Mouse (Mus musculus) stomach, postnatal 0 days (tissue): ENCODE results near the gene Gnai2. TPM values are rescaled to one million over a fixed set of nuclear protein-coding genes. Genes with fewer than 3 reads are reported as not detected.

ENCODE experiments used
- ATAC-seq: fragments of 200-750 bp; cut with Nextera tagmentation; 2 replicates; pipeline ENCODE4 v1.8.0; 2017; ENCODE audit not compliant: low FRiP score, low TSS enrichment
- DNase-seq: peaks from one replicate; pipeline ENCODE4 v3.0.0-alpha.2; 2016; ENCODE audit warnings: low spot score
- H3K27ac ChIP-seq: fragments of 300-500 bp; sonication (generic); replicated peaks from 2 replicates; pipeline ENCODE4 v1.5.1; 2014; ENCODE audit warnings: mild to moderate bottlenecking, control low read depth
- H3K27me3 ChIP-seq: fragments of 300-500 bp; sonication (generic); 2 replicates; pipeline ENCODE4 v1.6.1; 2014; ENCODE audit warnings: low read length; ENCODE audit not compliant: control insufficient read depth, insufficient read depth
- H3K36me3 ChIP-seq: fragments of 300-500 bp; sonication (generic); 2 replicates; pipeline ENCODE4 v1.6.1; 2014; ENCODE audit warnings: low read length, mixed read lengths; ENCODE audit not compliant: control insufficient read depth, insufficient read depth
- H3K4me1 ChIP-seq: fragments of 300-500 bp; sonication (generic); replicated peaks from 2 replicates; pipeline ENCODE4 v1.6.1; 2014; ENCODE audit warnings: antibody characterized with exemption; ENCODE audit not compliant: control insufficient read depth, insufficient read depth
- H3K4me2 ChIP-seq: fragments of 300-500 bp; sonication (generic); replicated peaks from 2 replicates; pipeline ENCODE4 v1.6.1; 2014; ENCODE audit warnings: low read depth, mild to moderate bottlenecking, control low read depth, moderate library complexity
- H3K4me3 ChIP-seq: fragments of 300-500 bp; sonication (generic); 2 replicates; pipeline ENCODE4 v1.5.1; 2014; ENCODE audit warnings: low read depth, low read length, control low read depth
- H3K9ac ChIP-seq: fragments of 300-500 bp; sonication (generic); 2 replicates; pipeline ENCODE4 v1.6.1; 2014; ENCODE audit warnings: mild to moderate bottlenecking, low read length, control low read depth, mixed read lengths
- H3K9me3 ChIP-seq: fragments of 300-500 bp; sonication (generic); 2 replicates; pipeline ENCODE4 v1.6.1; 2016; ENCODE audit warnings: low read length; ENCODE audit not compliant: control insufficient read depth
- CTCF ChIP-seq: IDR thresholded peaks from 2 replicates; pipeline ENCODE4 v1.5.1; 2016; ENCODE audit warnings: antibody characterized with exemption, low read depth, mild to moderate bottlenecking, moderate library complexity
- EP300 ChIP-seq: optimal IDR thresholded peaks from 2 replicates; pipeline ENCODE3; 2016; ENCODE audit warnings: antibody characterized with exemption
- WGBS: fragments of 180-500 bp; shearing (Covaris S2); extraction: QIAGEN DNeasy Blood & Tissue Kit; methylation state at CpG from one replicate; pipeline ENCODE4 v1.1.7; 2014; 5-methylcytosine and 5-hydroxymethylcytosine counted together
- polyA plus RNA-seq: library from polyadenylated mRNA; unstranded; fragments of >200 nt; fragmentation: Nextera tagmentation; extraction: Ambion mirVana; gene quantifications from 2 replicates; pipeline ENCODE4 v1.2.1, GENCODE M21; 2015

The Gnai2 gene
- polyA plus RNA-seq, 1 experiment from 2014 or later = 189 TPM

DNA sequence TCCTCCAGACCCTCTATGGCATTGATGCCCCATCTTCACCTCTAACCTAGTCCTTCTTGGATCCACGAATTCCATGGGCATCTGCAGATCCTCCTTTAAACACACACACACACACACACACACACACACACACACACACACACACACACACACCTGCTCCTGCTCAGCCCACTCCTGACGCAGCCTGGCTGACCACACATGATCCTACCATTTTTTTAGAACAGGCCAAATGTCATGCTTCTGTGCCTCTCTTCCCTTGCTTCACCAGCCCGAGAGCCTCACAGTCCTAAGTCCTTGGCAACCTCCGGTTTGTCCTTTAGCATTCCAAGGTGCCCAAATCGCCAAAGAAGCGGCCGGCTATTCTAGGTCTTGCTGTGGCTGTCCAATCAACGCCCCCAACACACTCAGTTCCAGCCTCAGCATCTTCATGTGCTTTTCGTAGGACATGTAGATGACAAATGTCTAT lies 34.3 kb upstream of the Gnai2 start, which contains the start of gene Slc38a3:
TSS of gene Slc38a3 (minus strand) at position 51 of the 466 bp plus-strand sequence.
- Histone ChIP-seq H3K27ac (no peak within 1 kb of the TSS), H3K4me2 (no peak within 1 kb of the TSS), H3K4me1 (peaks cover 5% of the 10 kb centered on the region), H3K9me3 (no peaks in the 10 kb centered on the region), H3K9ac (no peak within 1 kb of the TSS), H3K27me3 (no peaks in the 10 kb centered on the region; the same call in 1 of the 2 replicates), H3K4me3 (no peak within 1 kb of the TSS), H3K36me3 (no peaks in the 10 kb centered on the region)
- no peak for TF ChIP-seq EP300
- TF ChIP-seq CTCF = no peak
- ATAC-seq (no peak), DNase-seq (no peak)
- 78% methylated on average over 9 of the region's 9 CpGs for WGBS

DNA sequence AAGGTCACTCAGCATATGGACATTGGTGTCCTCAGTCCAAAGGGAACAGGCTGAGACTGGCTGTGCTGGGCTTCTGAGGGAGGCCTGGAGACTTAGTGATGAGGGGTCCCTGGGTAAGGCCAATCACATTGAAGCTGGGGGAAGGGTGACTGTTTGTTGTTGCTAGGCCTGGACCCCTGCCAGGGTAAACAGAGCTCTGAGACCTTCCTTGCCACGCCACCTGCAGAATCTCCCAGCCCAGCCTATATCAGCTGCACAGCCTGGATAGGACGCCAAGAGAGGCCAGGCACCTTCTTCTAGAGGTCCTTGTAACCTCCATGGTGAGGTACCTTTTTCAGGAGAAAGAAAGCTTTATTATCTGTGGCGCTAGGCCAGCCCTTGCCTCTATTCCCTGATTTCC lies 33.7 kb upstream of the Gnai2 start:
- no peak for ATAC-seq
- Histone ChIP-seq H3K27ac (no peak overlapping the region), H3K9me3 (no peaks in the 10 kb centered on the region), H3K4me3 (no peak overlapping the region), H3K4me1 (peaks cover 5% of the 10 kb centered on the region), H3K9ac (no peak overlapping the region), H3K27me3 (no peaks in the 10 kb centered on the region; the same call in 1 of the 2 replicates), H3K36me3 (no peaks in the 10 kb centered on the region), H3K4me2 (no peak overlapping the region)
- DNase-seq = no peak
- 55% methylated on average over 3 of the region's 3 CpGs for WGBS
- TF ChIP-seq CTCF = no peak
- no peak for TF ChIP-seq EP300

GRCm38 (mm10) chr9:107668011-107668410 lies 32.8 kb upstream of the Gnai2 start:
- H3K4me1 ChIP-seq = peaks cover 5% of the 10 kb centered on the region
- no peak overlapping the region for H3K4me2 ChIP-seq
- no peaks in the 10 kb centered on the region for H3K36me3 ChIP-seq
- DNase-seq (no peak), ATAC-seq (no peak)
- no peaks in the 10 kb centered on the region; the same call in 1 of the 2 replicates for H3K27me3 ChIP-seq
- no peak overlapping the region for H3K4me3 ChIP-seq
- H3K9me3 ChIP-seq = no peaks in the 10 kb centered on the region
- H3K9ac ChIP-seq = no peak overlapping the region
- TF ChIP-seq CTCF (no peak), EP300 (no peak)
- 58% methylated on average over 8 of the region's 8 CpGs for WGBS
- H3K27ac ChIP-seq = no peak overlapping the region

GRCm38 (mm10) chr9:107667219-107667618 lies 32.1 kb upstream of the Gnai2 start:
- Histone ChIP-seq H3K9me3 (no peaks in the 10 kb centered on the region), H3K27ac (no peak overlapping the region), H3K4me2 (peak overlapping the region; percentile 78), H3K9ac (peak overlapping the region; percentile 47; the same call in 1 of the 2 replicates), H3K4me1 (peaks cover 5% of the 10 kb centered on the region), H3K27me3 (no peaks in the 10 kb centered on the region; the same call in 1 of the 2 replicates), H3K36me3 (no peaks in the 10 kb centered on the region), H3K4me3 (peak overlapping the region; percentile 35)
- TF ChIP-seq CTCF = no peak
- no peak for TF ChIP-seq EP300
- ATAC-seq (peak; percentile 69), DNase-seq (peak; percentile 62)
- WGBS = under 1% methylated on average over 24 of the region's 24 CpGs

- peak overlapping the region; percentile 78 for H3K4me2 ChIP-seq
- DNase-seq (peak; percentile 42), ATAC-seq (0 out of 2 replicates have a peak, but pooled peaks have one; percentile 2)
- H3K27ac ChIP-seq = no peak overlapping the region
- H3K27me3 ChIP-seq = no peaks in the 10 kb centered on the region; the same call in 1 of the 2 replicates
- no peaks in the 10 kb centered on the region for H3K9me3 ChIP-seq
- 1% methylated on average over 30 of the region's 30 CpGs for WGBS
- peak overlapping the region; percentile 35 for H3K4me3 ChIP-seq
- H3K4me1 ChIP-seq = peaks cover 5% of the 10 kb centered on the region
- H3K9ac ChIP-seq = peak overlapping the region; percentile 47; the same call in 1 of the 2 replicates
- no peaks in the 10 kb centered on the region for H3K36me3 ChIP-seq
- TF ChIP-seq CTCF = no peak
Measured at GRCm38 (mm10) chr9:107666751-107667205, 31.6 kb upstream of the Gnai2 start.

DNA sequence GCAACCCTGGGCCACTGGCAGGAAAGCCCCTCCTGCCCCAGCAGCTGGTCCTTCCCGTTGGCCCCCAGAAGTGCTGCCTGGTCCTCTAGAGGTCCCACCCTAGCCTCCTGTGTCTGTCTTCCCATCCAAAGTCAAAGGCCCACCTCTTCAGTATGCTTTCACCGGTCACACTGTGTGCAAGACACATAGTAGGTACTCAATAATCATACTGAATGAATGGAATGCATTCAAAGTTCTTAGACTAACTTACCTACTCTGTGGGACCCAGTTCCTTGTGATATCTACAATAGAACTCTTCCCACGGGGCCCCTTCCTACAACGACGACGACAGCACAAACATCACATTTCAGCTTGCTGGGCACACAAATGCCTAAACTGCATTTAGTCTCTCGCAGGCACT lies 30.1 kb upstream of the Gnai2 start:
- 71% methylated on average over 7 of the region's 7 CpGs for WGBS
- Histone ChIP-seq H3K4me3 (no peak overlapping the region), H3K4me1 (peaks cover 5% of the 10 kb centered on the region), H3K9ac (no peak overlapping the region), H3K36me3 (no peaks in the 10 kb centered on the region), H3K27me3 (no peaks in the 10 kb centered on the region; the same call in 1 of the 2 replicates), H3K4me2 (no peak overlapping the region), H3K27ac (no peak overlapping the region), H3K9me3 (no peaks in the 10 kb centered on the region)
- ATAC-seq (no peak), DNase-seq (no peak)
- TF ChIP-seq CTCF (no peak), EP300 (no peak)
